Mouse (Mus musculus) lung, postnatal 0 days (tissue): Measurements from ENCODE around the gene Cap1. TPM values are rescaled to one million over a fixed set of nuclear protein-coding genes. Genes with fewer than 3 reads are reported as not detected.
A peak's percentile ranks its signal among the peaks of the same experiment; 100 is the strongest.

Experiments used
- ATAC-seq: fragments of 200-750 bp; cut with Nextera tagmentation; 2 replicates; pipeline ENCODE4 v1.8.0; 2017; ENCODE audit warnings: moderate library complexity
- DNase-seq: peaks from one replicate; pipeline ENCODE4 v3.0.0-alpha.2; 2016; ENCODE audit warnings: low spot score
- H3K27ac ChIP-seq: fragments of 300-500 bp; sonication (generic); 2 replicates; pipeline ENCODE4 v1.5.1; 2014; ENCODE audit warnings: antibody characterized with exemption, mild to moderate bottlenecking, low read length, mixed read lengths
- H3K27me3 ChIP-seq: fragments of 300-500 bp; sonication (generic); replicated peaks from 2 replicates; pipeline ENCODE4 v1.6.1; 2014; ENCODE audit warnings: low read length, mixed read lengths; ENCODE audit not compliant: insufficient read depth
- H3K36me3 ChIP-seq: fragments of 300-500 bp; sonication (generic); 2 replicates; pipeline ENCODE4 v1.6.1; 2014; ENCODE audit warnings: low read length, mixed read lengths; ENCODE audit not compliant: insufficient read depth
- H3K4me1 ChIP-seq: fragments of 300-500 bp; sonication (generic); 2 replicates; pipeline ENCODE4 v1.6.1; 2014; ENCODE audit warnings: antibody characterized with exemption, low read depth, low read length, mixed read lengths; ENCODE audit not compliant: insufficient read depth
- H3K4me2 ChIP-seq: fragments of 300-500 bp; sonication (generic); replicated peaks from 2 replicates; pipeline ENCODE4 v1.6.1; 2014; ENCODE audit warnings: low read depth, mild to moderate bottlenecking, low read length, moderate library complexity, mixed read lengths
- H3K4me3 ChIP-seq: fragments of 300-500 bp; sonication (generic); 2 replicates; pipeline ENCODE4 v1.5.1; 2014; ENCODE audit warnings: low read depth, low read length
- H3K9ac ChIP-seq: fragments of 300-500 bp; sonication (generic); replicated peaks from 2 replicates; pipeline ENCODE4 v1.6.1; 2014; ENCODE audit warnings: low read depth, mild to moderate bottlenecking
- H3K9me3 ChIP-seq: fragments of 300-500 bp; sonication (generic); 2 replicates; pipeline ENCODE4 v1.6.1; 2016; ENCODE audit warnings: low read length, mixed read lengths
- CTCF ChIP-seq: IDR thresholded peaks from 2 replicates; pipeline ENCODE4 v1.5.1; 2016; ENCODE audit warnings: antibody characterized with exemption, mild to moderate bottlenecking
- EP300 ChIP-seq: IDR thresholded peaks from 2 replicates; pipeline ENCODE4 v1.6.1; 2016; ENCODE audit warnings: antibody characterized with exemption, mild to moderate bottlenecking, control low read depth
- WGBS: fragments of 180-500 bp; shearing (Covaris S2); extraction: QIAGEN DNeasy Blood & Tissue Kit; methylation state at CpG from one replicate; pipeline ENCODE4 v1.1.7; 2014; 5-methylcytosine and 5-hydroxymethylcytosine counted together
- polyA plus RNA-seq: library from polyadenylated mRNA; unstranded; fragments of >200 nt; fragmentation: Nextera tagmentation; extraction: Ambion mirVana; gene quantifications from 2 replicates; pipeline ENCODE4 v1.2.1, GENCODE M21; 2015

Cap1 gene
- polyA plus RNA-seq: 66.8 and 66.9 TPM in 2 replicates

GRCm38 (mm10) chr4:122885768-122886578 lies at the start of gene Cap1:
Cap1 (minus strand) TSS chr4:122886056.
- H3K36me3 ChIP-seq: no peaks in the 10 kb centered on the region
- H3K27me3 ChIP-seq: no peaks in the 10 kb centered on the region
- peaks cover 14% of the 10 kb centered on the region; the same call in 1 of the 2 replicates for H3K4me1 ChIP-seq
- DNase-seq: peak; percentile 99
- peak within 1 kb of the TSS; percentile 62 for H3K4me2 ChIP-seq
- H3K9ac ChIP-seq: peak within 1 kb of the TSS; percentile 80
- peak; percentile 95 for ATAC-seq
- no peak for TF ChIP-seq CTCF
- peak; percentile 71; the same call in 1 of the 2 replicates for TF ChIP-seq EP300
- H3K9me3 ChIP-seq: no peaks in the 10 kb centered on the region
- peak within 1 kb of the TSS; percentile 78 for H3K4me3 ChIP-seq
- peak within 1 kb of the TSS; percentile 100 for H3K27ac ChIP-seq
- WGBS: under 1% methylated on average over 46 of the region's 49 CpGs

- TF ChIP-seq CTCF (no peak), EP300 (no peak)
- Histone ChIP-seq H3K27ac (no peak overlapping the region), H3K9ac (no peak overlapping the region), H3K4me2 (no peak overlapping the region), H3K27me3 (no peaks in the 10 kb centered on the region), H3K36me3 (no peaks in the 10 kb centered on the region), H3K9me3 (no peaks in the 10 kb centered on the region), H3K4me1 (no peaks in the 10 kb centered on the region), H3K4me3 (no peak overlapping the region)
- DNase-seq: no peak
- 43% methylated on average over 2 of the region's 3 CpGs for WGBS
- no peak for ATAC-seq
Observed at GRCm38 (mm10) chr4:122933857-122934256, 48.0 kb upstream of the Cap1 start.

DNA sequence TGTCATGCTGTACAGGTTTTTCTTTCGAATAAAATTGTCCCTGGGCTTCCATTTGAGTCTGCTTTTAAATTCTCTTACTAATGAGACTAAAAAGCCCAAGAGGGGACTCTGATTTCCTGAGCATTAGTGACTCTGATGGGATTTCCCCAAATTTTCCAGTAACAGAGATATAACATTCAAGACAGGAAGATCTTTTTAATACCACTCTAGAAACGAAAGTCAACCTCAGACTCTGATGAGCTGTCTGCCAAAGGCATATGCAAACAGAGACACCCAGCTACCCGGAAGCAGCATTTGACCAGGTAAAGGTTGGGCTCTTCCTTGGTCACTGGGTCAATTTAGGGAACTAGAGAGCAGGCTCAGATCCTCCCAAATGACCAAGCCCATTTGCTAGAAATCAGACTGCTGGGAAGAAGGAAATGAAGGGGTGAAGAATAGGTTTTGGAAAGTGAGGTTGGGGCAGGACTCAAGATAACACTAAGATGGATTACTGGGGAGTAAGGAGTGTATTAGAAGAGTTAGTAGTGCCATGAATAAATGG lies 47.3 kb upstream of the Cap1 start:
- DNase-seq (no peak), ATAC-seq (no peak)
- no peak overlapping the region for H3K27ac ChIP-seq
- 49% methylated on average over 3 of the region's 3 CpGs for WGBS
- no peak overlapping the region for H3K4me3 ChIP-seq
- no peak overlapping the region for H3K4me2 ChIP-seq
- no peaks in the 10 kb centered on the region for H3K4me1 ChIP-seq
- no peaks in the 10 kb centered on the region for H3K9me3 ChIP-seq
- no peaks in the 10 kb centered on the region for H3K36me3 ChIP-seq
- TF ChIP-seq EP300 (no peak), CTCF (no peak)
- H3K27me3 ChIP-seq: no peaks in the 10 kb centered on the region
- H3K9ac ChIP-seq: no peak overlapping the region

DNA sequence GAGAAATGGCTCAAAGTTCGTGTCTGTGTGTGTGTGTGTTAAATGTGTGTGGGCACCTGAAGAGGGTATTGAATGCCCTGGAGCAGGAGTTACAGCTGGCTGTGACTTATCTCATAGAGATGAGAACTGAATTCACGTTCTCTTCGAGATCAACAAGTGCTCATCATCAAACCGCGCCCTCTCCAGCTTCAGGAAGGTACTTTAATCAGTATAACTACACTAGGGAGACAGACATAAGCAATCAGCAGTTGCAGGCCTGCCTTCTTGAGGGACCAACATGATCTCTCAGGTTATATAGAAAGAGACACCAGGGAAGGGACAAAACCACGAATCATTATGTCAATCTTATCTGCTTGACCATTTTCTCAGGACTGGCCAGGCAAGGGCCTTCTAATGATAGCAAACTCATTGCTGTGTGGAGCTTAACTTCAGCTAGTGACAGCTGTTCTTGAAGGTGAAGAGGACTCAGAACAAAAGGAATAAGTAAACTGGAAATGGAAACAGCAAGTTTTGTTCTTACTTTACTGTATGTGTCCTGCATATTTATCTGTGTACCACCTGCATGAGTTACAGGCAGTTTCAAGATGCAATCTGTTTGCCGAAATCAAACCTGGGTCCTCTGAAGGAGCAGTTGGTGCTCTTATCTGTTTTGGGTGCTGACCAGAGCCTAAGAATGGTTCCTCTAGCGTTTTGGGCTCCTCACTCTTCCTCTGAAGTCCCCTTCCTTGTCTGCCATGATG lies 46.6 kb upstream of the Cap1 start:
- Histone ChIP-seq H3K4me1 (no peaks in the 10 kb centered on the region), H3K4me2 (no peak overlapping the region), H3K36me3 (no peaks in the 10 kb centered on the region), H3K27ac (no peak overlapping the region), H3K4me3 (no peak overlapping the region), H3K9ac (no peak overlapping the region), H3K9me3 (no peaks in the 10 kb centered on the region), H3K27me3 (no peaks in the 10 kb centered on the region)
- no peak for TF ChIP-seq CTCF
- TF ChIP-seq EP300: no peak
- ATAC-seq: no peak
- WGBS: 62% methylated on average over 8 of the region's 8 CpGs
- DNase-seq: no peak

DNA sequence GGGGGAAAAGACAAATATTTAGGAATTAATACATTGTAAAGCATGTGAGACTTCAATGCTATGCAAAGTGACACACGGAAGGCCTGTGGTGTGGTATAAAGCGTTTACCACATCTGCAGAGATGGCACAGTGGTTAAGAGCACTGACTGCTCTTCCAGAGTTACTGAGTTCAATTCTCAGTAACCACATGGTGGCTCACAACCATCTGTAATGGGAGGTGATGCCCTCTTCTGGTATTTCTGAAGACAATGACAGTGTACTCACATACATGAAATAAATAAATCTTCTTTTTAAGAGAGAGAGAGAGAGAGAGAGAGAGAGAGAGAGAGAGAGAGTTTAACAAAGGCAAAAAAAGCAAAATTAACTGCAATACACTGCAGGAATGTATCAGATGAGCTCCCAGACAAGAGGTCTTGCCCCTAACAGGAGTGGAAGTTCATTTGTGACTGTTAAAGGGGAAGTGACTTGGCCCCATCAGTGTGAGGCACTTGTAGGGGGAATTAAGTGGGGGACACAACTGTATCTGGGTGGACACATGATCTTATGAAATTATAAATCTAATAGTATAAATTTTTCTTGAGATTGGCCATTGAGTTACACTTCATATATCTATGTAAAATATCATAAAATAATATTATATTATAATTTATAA lies 45.2 kb upstream of the Cap1 start:
- H3K9me3 ChIP-seq: no peaks in the 10 kb centered on the region
- 76% methylated on average over 2 of the region's 2 CpGs for WGBS
- no peak for TF ChIP-seq CTCF
- no peak for TF ChIP-seq EP300
- DNase-seq: no peak
- H3K27me3 ChIP-seq: no peaks in the 10 kb centered on the region
- H3K27ac ChIP-seq: no peak overlapping the region
- H3K4me2 ChIP-seq: no peak overlapping the region
- H3K4me1 ChIP-seq: no peaks in the 10 kb centered on the region
- no peaks in the 10 kb centered on the region for H3K36me3 ChIP-seq
- ATAC-seq: no peak
- H3K4me3 ChIP-seq: no peak overlapping the region
- H3K9ac ChIP-seq: no peak overlapping the region
